Mouse (Mus musculus) layer of hippocampus, postnatal 10 days (tissue): ENCODE results near the gene Strip2. TPM values are rescaled to one million over a fixed set of nuclear protein-coding genes. Genes with fewer than 3 reads are reported as not detected.

Experiments
- DNase-seq, 2 experiments: peaks; one replicate each; pipeline ENCODE4 v3.0.0; 2021; ENCODE audit warnings: low spot score in 2 of 2
- total RNA-seq, 2 experiments: library from RNA; stranded (reverse); gene quantifications; 2 replicates each; pipeline ENCODE4 v1.2.3; 2021

Strip2 gene
- total RNA-seq, 2 experiments from 2014 or later = 10.6 to 12.3 TPM

- no peak for DNase-seq
These were observed 8.9 kb downstream of the Strip2 start for GRCm38 (mm10) chr6:29925594-29926219.

GRCm38 (mm10) chr6:29930087-29930486 lies 13.3 kb downstream of the Strip2 start:
- DNase-seq = no peak

GRCm38 (mm10) chr6:29930665-29931064 lies 13.9 kb downstream of the Strip2 start:
- DNase-seq = no peak

GRCm38 (mm10) chr6:29931181-29931580 lies 14.4 kb downstream of the Strip2 start:
- no peak for DNase-seq

- DNase-seq = no peak
These were observed 18.9 kb downstream of the Strip2 start for GRCm38 (mm10) chr6:29935741-29936140.

GRCm38 (mm10) chr6:29940428-29940827 lies 23.6 kb downstream of the Strip2 start:
- no peak for DNase-seq

GRCm38 (mm10) chr6:29941036-29941435 lies 24.2 kb downstream of the Strip2 start:
- DNase-seq = no peak

- DNase-seq = no peak
These were observed 27.7 kb downstream of the Strip2 start for GRCm38 (mm10) chr6:29944465-29944864.

GRCm38 (mm10) chr6:29946568-29946967 lies 29.8 kb downstream of the Strip2 start:
- no peak for DNase-seq

GRCm38 (mm10) chr6:29947823-29948222 lies 31.0 kb downstream of the Strip2 start:
- no peak for DNase-seq

GRCm38 (mm10) chr6:29956749-29957148 lies 39.9 kb downstream of the Strip2 start:
- DNase-seq = no peak

- DNase-seq = no peak
These were observed 41.9 kb downstream of the Strip2 start for GRCm38 (mm10) chr6:29958669-29959068.

GRCm38 (mm10) chr6:29961081-29961480 lies 44.3 kb downstream of the Strip2 start:
- no peak for DNase-seq

- no peak for DNase-seq
These were observed 51.1 kb downstream of the Strip2 start for GRCm38 (mm10) chr6:29967917-29968316.

GRCm38 (mm10) chr6:29973341-29973740 lies 56.5 kb downstream of the Strip2 start:
- DNase-seq = no peak

- DNase-seq = no peak
These were observed 58.0 kb downstream of the Strip2 start for GRCm38 (mm10) chr6:29974836-29975235.

GRCm38 (mm10) chr6:29980461-29980860 lies 63.6 kb downstream of the Strip2 start:
- no peak for DNase-seq

GRCm38 (mm10) chr6:29981797-29982196 lies 65.0 kb downstream of the Strip2 start:
- no peak for DNase-seq

- peak; percentile 54 to 62 for DNase-seq
These were observed 68.3 kb downstream of the Strip2 start for GRCm38 (mm10) chr6:29985058-29985498.

- DNase-seq = no peak
These were observed 68.7 kb downstream of the Strip2 start for GRCm38 (mm10) chr6:29985504-29985903.

GRCm38 (mm10) chr6:29985986-29986385 lies 69.2 kb downstream of the Strip2 start:
- DNase-seq = no peak

GRCm38 (mm10) chr6:29987246-29987645 lies 70.4 kb downstream of the Strip2 start:
- DNase-seq = no peak

- no peak for DNase-seq
These were observed 81.3 kb downstream of the Strip2 start for GRCm38 (mm10) chr6:29998140-29998539.
